Mouse (Mus musculus) kidney, adult 2 months (tissue): ENCODE data around the gene Krt75. TPM values are rescaled to one million over a fixed set of nuclear protein-coding genes. Genes with fewer than 3 reads are reported as not detected.

Source experiments
- polyA plus RNA-seq: library from polyadenylated mRNA; depleted of rRNA; stranded (reverse); fragments of >200 nt; gene quantifications from 2 replicates; pipeline ENCODE4 v1.2.3, GENCODE M21; 2012; rRNA removed

Gene Krt75
- polyA plus RNA-seq, 1 experiment: not detected

Other genes starting within 250 kb of the Krt75 start
- 14.2 and 14.7 TPM in 2 replicates for gene Krt80, start 203.7 kb downstream of the Krt75 start, polyA plus RNA-seq
- 50.9 and 57.3 TPM in 2 replicates for gene Krt7, start 162.9 kb downstream of the Krt75 start, polyA plus RNA-seq
- gene Krt87, start 135.1 kb downstream of the Krt75 start, polyA plus RNA-seq: not detected in 2 replicates
- 0.18 TPM in 1 of 2 replicates, not detected in the other for gene Krt88, start 126.2 kb downstream of the Krt75 start, polyA plus RNA-seq
- not detected in 2 replicates for gene Krt81, start 110.2 kb downstream of the Krt75 start, polyA plus RNA-seq
- gene Krt86, start 100.4 kb downstream of the Krt75 start, polyA plus RNA-seq: not detected in 2 replicates
- gene Krt83, start 82.4 kb downstream of the Krt75 start, polyA plus RNA-seq: 0.08 TPM in 1 of 2 replicates, not detected in the other
- gene Gm49425, start 56.6 kb downstream of the Krt75 start, polyA plus RNA-seq: not detected in 2 replicates
- gene Krt84, start 41.1 kb downstream of the Krt75 start, polyA plus RNA-seq: not detected in 2 replicates
- gene Krt82, start 23.2 kb downstream of the Krt75 start, polyA plus RNA-seq: not detected in 2 replicates
- gene Krt90, start 11.0 kb downstream of the Krt75 start, polyA plus RNA-seq: not detected in 2 replicates
- not detected in 2 replicates for gene Gm5414, start 54.3 kb upstream of the Krt75 start, polyA plus RNA-seq
- not detected in 2 replicates for gene Gm5478, start 73.5 kb upstream of the Krt75 start, polyA plus RNA-seq
- gene Krt6b, start 106.4 kb upstream of the Krt75 start, polyA plus RNA-seq: not detected in 2 replicates
- gene Krt6a, start 120.4 kb upstream of the Krt75 start, polyA plus RNA-seq: not detected in 2 replicates
- gene Krt5, start 139.0 kb upstream of the Krt75 start, polyA plus RNA-seq: 2.6 and 4.6 TPM in 2 replicates
- not detected in 2 replicates for gene Krt71, start 169.2 kb upstream of the Krt75 start, polyA plus RNA-seq
- not detected in 2 replicates for gene Krt72, start 212.6 kb upstream of the Krt75 start, polyA plus RNA-seq
- gene Krt73, start 228.4 kb upstream of the Krt75 start, polyA plus RNA-seq: not detected in 2 replicates
- not detected in 2 replicates for gene Krt2, start 244.3 kb upstream of the Krt75 start, polyA plus RNA-seq